Comparison of ENCODE assay signal across 23 mouse cellular contexts in the genomic region with DNA sequence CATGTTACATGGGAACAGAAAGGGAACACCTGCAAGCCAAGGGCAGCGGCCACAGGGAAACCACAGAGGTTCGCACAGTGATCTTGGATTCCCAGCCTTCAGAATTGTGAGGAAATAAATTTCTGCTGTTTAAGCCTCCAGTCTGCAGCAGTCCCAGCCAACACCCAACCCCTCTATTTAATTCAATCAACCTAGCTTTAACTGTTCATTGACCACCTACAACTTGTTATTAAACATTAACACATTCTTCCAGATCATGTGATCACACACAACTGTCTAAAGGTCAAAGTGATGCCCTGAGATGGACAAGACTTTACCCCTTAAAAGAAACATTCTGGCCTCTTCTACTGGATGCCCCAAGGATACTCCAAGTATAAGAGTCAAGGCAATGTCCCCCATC. TPM values are rescaled to one million over a fixed set of nuclear protein-coding genes. Genes with fewer than 3 reads are reported as not detected.
DNase-seq lines count a peak whose midpoint lies in the region; ATAC-seq and TF ChIP-seq lines count a peak whose summit lies in the region.
"Had no signal": no experiment of that assay in that cellular context is flagged by ENCODE, and none has a peak within 500 bp of the region (broad histone marks: within the 10 kb centered on the region; RNA-seq: fewer than 3 reads in every experiment).

No protein-coding gene starts in this region.

- peak; percentile 92 for DNase-seq in kidney, adult 9 months
- DNase-seq in kidney, postnatal 0 days (ENCODE audit: low spot score): no peak
- DNase-seq in frontal cortex, postnatal 25 days (ENCODE audit: low spot score in 2 of 2): no peak
- DNase-seq in adrenal gland, adult 18-20 months (ENCODE audit: low spot score in 2 of 2): no peak
- DNase-seq: adrenal gland, postnatal 14 days; B cell, adult 2 months; cerebellum, adult 11-12 months; cerebellum, adult 9-10 months; cerebellum, postnatal 25 days; gastrocnemius, postnatal 10 days; heart, adult 18-20 months; heart, postnatal 14 days had no signal

- WGBS in intestine, postnatal 0 days: 88% methylated on average over 2 of the region's 2 CpGs
- WGBS in intestine, embryonic 15.5 days: 98% methylated on average over 2 of the region's 2 CpGs
- WGBS in kidney, embryonic 14.5 days: 94% methylated on average over 2 of the region's 2 CpGs
- WGBS in kidney, postnatal 0 days: 83% methylated on average over 2 of the region's 2 CpGs

- no peaks in the 10 kb centered on the region for H3K27me3 ChIP-seq in intestine, postnatal 0 days (replicated peaks; ENCODE audit: control insufficient read depth, insufficient read depth, low read length)
- H3K27me3 ChIP-seq in intestine, embryonic 15.5 days (replicated peaks): no peaks in the 10 kb centered on the region
- H3K27me3 ChIP-seq in kidney, embryonic 14.5 days (ENCODE audit: control insufficient read depth, insufficient read depth, low read length): no peaks in the 10 kb centered on the region
- no peaks in the 10 kb centered on the region for H3K27me3 ChIP-seq in kidney, postnatal 0 days (ENCODE audit: insufficient read depth, low read length)
- H3K27me3 ChIP-seq: embryonic facial prominence, embryonic 12.5 days; forebrain, embryonic 15.5 days had no signal

- no peaks in the 10 kb centered on the region for H3K4me1 ChIP-seq in intestine, postnatal 0 days (replicated peaks; ENCODE audit: control insufficient read depth, insufficient read depth, low read length)
- 0 out of 2 replicates have a peak, but pooled peaks cover 3% of the 10 kb centered on the region for H3K4me1 ChIP-seq in intestine, embryonic 15.5 days (replicated peaks)
- no peaks in the 10 kb centered on the region for H3K4me1 ChIP-seq in kidney, embryonic 14.5 days (ENCODE audit: control insufficient read depth, insufficient read depth, low read length)
- H3K4me1 ChIP-seq in kidney, postnatal 0 days (replicated peaks; ENCODE audit: insufficient read depth, low read length): peaks cover 10% of the 10 kb centered on the region; the same call in 1 of the 2 replicates
- H3K4me1 ChIP-seq: embryonic facial prominence, embryonic 12.5 days; forebrain, embryonic 15.5 days; hindbrain, embryonic 10.5 days had no signal

- H3K9me3 ChIP-seq in intestine, postnatal 0 days (ENCODE audit: control insufficient read depth): no peaks in the 10 kb centered on the region
- H3K9me3 ChIP-seq in intestine, embryonic 15.5 days: no peaks in the 10 kb centered on the region
- no peaks in the 10 kb centered on the region for H3K9me3 ChIP-seq in kidney, embryonic 14.5 days (ENCODE audit: control insufficient read depth, low read length)
- no peaks in the 10 kb centered on the region for H3K9me3 ChIP-seq in kidney, postnatal 0 days (replicated peaks; ENCODE audit: low read length)
- H3K9me3 ChIP-seq: embryonic facial prominence, embryonic 12.5 days; forebrain, embryonic 15.5 days; heart, embryonic 10.5 days; heart, embryonic 15.5 days; hindbrain, embryonic 10.5 days had no signal

- no peak overlapping the region for H3K27ac ChIP-seq in intestine, postnatal 0 days (ENCODE audit: low read depth, low read length)
- no peak overlapping the region for H3K27ac ChIP-seq in intestine, embryonic 15.5 days
- H3K27ac ChIP-seq in kidney, embryonic 14.5 days (ENCODE audit: low read depth, low read length): no peak overlapping the region
- H3K27ac ChIP-seq in kidney, postnatal 0 days: no peak overlapping the region
- H3K27ac ChIP-seq: embryonic facial prominence, embryonic 12.5 days; forebrain, embryonic 15.5 days; heart, embryonic 15.5 days; hindbrain, embryonic 10.5 days; hindbrain, embryonic 14.5 days had no signal

- H3K9ac ChIP-seq in intestine, postnatal 0 days (ENCODE audit: low read depth, low read length): no peak overlapping the region
- H3K9ac ChIP-seq in intestine, embryonic 15.5 days: no peak overlapping the region
- no peak overlapping the region for H3K9ac ChIP-seq in kidney, embryonic 14.5 days (ENCODE audit: low read depth, low read length)
- H3K9ac ChIP-seq in kidney, postnatal 0 days (ENCODE audit: low read depth, low read length): no peak overlapping the region
- H3K9ac ChIP-seq: embryonic facial prominence, embryonic 12.5 days; forebrain, embryonic 15.5 days; heart, embryonic 15.5 days; hindbrain, embryonic 14.5 days had no signal

- no peak overlapping the region for H3K4me3 ChIP-seq in intestine, postnatal 0 days (ENCODE audit: low read depth, low read length)
- H3K4me3 ChIP-seq in intestine, embryonic 15.5 days (replicated peaks): no peak overlapping the region
- no peak overlapping the region for H3K4me3 ChIP-seq in kidney, embryonic 14.5 days (ENCODE audit: low read length)
- no peak overlapping the region for H3K4me3 ChIP-seq in kidney, postnatal 0 days (replicated peaks; ENCODE audit: low read depth, low read length)
- H3K4me3 ChIP-seq: embryonic facial prominence, embryonic 12.5 days; forebrain, embryonic 15.5 days; heart, embryonic 10.5 days; heart, embryonic 15.5 days; hindbrain, embryonic 10.5 days had no signal

- no peak overlapping the region for H3K4me2 ChIP-seq in intestine, postnatal 0 days (replicated peaks; ENCODE audit: low read depth)
- H3K4me2 ChIP-seq in intestine, embryonic 15.5 days (replicated peaks): no peak overlapping the region
- H3K4me2 ChIP-seq in kidney, embryonic 14.5 days (replicated peaks; ENCODE audit: low read depth, low read length): no peak overlapping the region
- no peak overlapping the region for H3K4me2 ChIP-seq in kidney, postnatal 0 days (ENCODE audit: low read length)
- H3K4me2 ChIP-seq: embryonic facial prominence, embryonic 12.5 days; forebrain, embryonic 15.5 days; heart, embryonic 15.5 days; hindbrain, embryonic 14.5 days had no signal

- ATAC-seq in intestine, postnatal 0 days: 0 out of 2 replicates have a peak, but pooled peaks have one; percentile 28
- no peak for ATAC-seq in intestine, embryonic 15.5 days
- no peak for ATAC-seq in kidney, embryonic 14.5 days (ENCODE audit: low FRiP score, low TSS enrichment)
- ATAC-seq in kidney, postnatal 0 days (replicated peaks; ENCODE audit: low FRiP score, low read depth): 0 out of 2 replicates have a peak, but pooled peaks have one; percentile 37
- ATAC-seq: forebrain, embryonic 15.5 days had no signal

- no peak for TF ChIP-seq CTCF in intestine, postnatal 0 days (IDR thresholded peaks at IDR 0.05; ENCODE audit: low read depth)
- TF ChIP-seq CTCF in kidney, postnatal 0 days (IDR thresholded peaks at IDR 0.05; ENCODE audit: low read depth): no peak

- no peaks in the 10 kb centered on the region for H3K36me3 ChIP-seq in intestine, postnatal 0 days (ENCODE audit: control insufficient read depth, insufficient read depth)
- no peaks in the 10 kb centered on the region for H3K36me3 ChIP-seq in intestine, embryonic 15.5 days
- H3K36me3 ChIP-seq in kidney, embryonic 14.5 days (ENCODE audit: control insufficient read depth, insufficient read depth, low read length): no peaks in the 10 kb centered on the region
- no peaks in the 10 kb centered on the region for H3K36me3 ChIP-seq in kidney, postnatal 0 days (ENCODE audit: insufficient read depth, low read length)
- H3K36me3 ChIP-seq: embryonic facial prominence, embryonic 12.5 days; forebrain, embryonic 15.5 days; heart, embryonic 10.5 days; heart, embryonic 15.5 days; hindbrain, embryonic 10.5 days had no signal

RNA-seq across cellular contexts. Expression of a gene that starts 9.5 kb away (rescaled TPM):
- polyA plus RNA-seq in intestine, postnatal 0 days (2015; fragmentation: Nextera tagmentation; extraction: Ambion mirVana): 8.0 and 9.8 TPM in 2 replicates
- 4.8 and 5.9 TPM in 2 replicates for polyA plus RNA-seq in intestine, embryonic 15.5 days (2015; fragmentation: Nextera tagmentation; extraction: Ambion mirVana)
- 4.3 and 9.1 TPM in 2 replicates for polyA plus RNA-seq in kidney, embryonic 14.5 days (2014; fragmentation: Nextera tagmentation; extraction: Ambion mirVana)
- 45.7 and 51.5 TPM in 2 replicates for polyA plus RNA-seq in kidney, postnatal 0 days (2015; fragmentation: Nextera tagmentation; extraction: Ambion mirVana)
- 1 to 10 TPM in 1 of 2 experiments, under 1 TPM in 1; 0.70 to 1.8 TPM for total RNA-seq in adrenal gland, adult 18-20 months (2021)
- polyA plus RNA-seq: hindbrain, embryonic 14.5 days had no signal

RNA-seq across cellular contexts. Expression of a gene that starts 26.0 kb away (rescaled TPM):
- not detected in 2 replicates for polyA plus RNA-seq in intestine, postnatal 0 days (2015; fragmentation: Nextera tagmentation; extraction: Ambion mirVana)
- polyA plus RNA-seq in intestine, embryonic 15.5 days (2015; fragmentation: Nextera tagmentation; extraction: Ambion mirVana): not detected in 2 replicates
- not detected in 2 replicates for polyA plus RNA-seq in kidney, embryonic 14.5 days (2014; fragmentation: Nextera tagmentation; extraction: Ambion mirVana)
- polyA plus RNA-seq in kidney, postnatal 0 days (2015; fragmentation: Nextera tagmentation; extraction: Ambion mirVana): 0.17 and 0.22 TPM in 2 replicates
- total RNA-seq in adrenal gland, adult 18-20 months (2021): not detected
- total RNA-seq: adrenal gland, postnatal 14 days; gastrocnemius, postnatal 10 days; gastrocnemius, postnatal 4 days; heart, adult 18-20 months; heart, postnatal 14 days had no signal
- polyA plus RNA-seq: embryonic facial prominence, embryonic 12.5 days; forebrain, embryonic 11.5 days; forebrain, embryonic 15.5 days; heart, embryonic 10.5 days; hindbrain, embryonic 10.5 days; hindbrain, embryonic 14.5 days had no signal

Comparison
In these comparisons a context has a peak if more than half of its experiments do, and no peak if none do; other contexts are left out.
1. ATAC-seq: peak in intestine, postnatal 0 days (single experiment) and kidney, postnatal 0 days (single experiment); none in intestine, embryonic 15.5 days (single experiment) and kidney, embryonic 14.5 days (single experiment).